Mouse (Mus musculus) MEL-GATA-1-ER (cell line): ENCODE results near the gene AU021092.
"Not testable (repeated sequence)": the region's sequence is repeated elsewhere in the genome, so short reads cannot be mapped to it uniquely, and the experiment has no call there.

ENCODE experiments used
- DNase-seq: peaks from one replicate; pipeline ENCODE4 v3.0.0-alpha.2; 2012; ENCODE audit warnings: low read depth; ENCODE audit errors: extremely low read depth

Gene AU021092

DNA sequence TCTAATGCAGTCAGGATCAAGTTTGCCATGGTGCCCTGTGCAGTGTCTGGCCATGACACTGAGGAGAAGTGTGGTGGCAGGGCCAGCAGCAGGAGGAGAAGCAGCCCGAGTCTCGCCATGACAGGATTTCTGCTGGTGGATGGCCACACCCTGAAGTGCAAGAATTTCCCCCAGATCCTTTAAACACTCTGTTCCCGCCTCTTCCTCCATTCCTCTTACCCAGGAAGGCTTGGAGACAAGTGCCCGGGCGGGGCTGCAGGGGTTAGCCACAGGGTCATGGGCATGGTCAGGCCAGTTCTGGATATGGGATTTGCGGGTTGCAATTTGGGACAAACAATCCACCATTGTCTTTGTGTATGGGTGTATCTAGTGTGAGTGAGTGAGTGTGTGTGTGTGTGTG, at the start of gene AU021092:
Gene AU021092, minus strand, starts transcription at position 160 of the 400 bp plus-strand sequence.
- DNase-seq, result no peak

DNA sequence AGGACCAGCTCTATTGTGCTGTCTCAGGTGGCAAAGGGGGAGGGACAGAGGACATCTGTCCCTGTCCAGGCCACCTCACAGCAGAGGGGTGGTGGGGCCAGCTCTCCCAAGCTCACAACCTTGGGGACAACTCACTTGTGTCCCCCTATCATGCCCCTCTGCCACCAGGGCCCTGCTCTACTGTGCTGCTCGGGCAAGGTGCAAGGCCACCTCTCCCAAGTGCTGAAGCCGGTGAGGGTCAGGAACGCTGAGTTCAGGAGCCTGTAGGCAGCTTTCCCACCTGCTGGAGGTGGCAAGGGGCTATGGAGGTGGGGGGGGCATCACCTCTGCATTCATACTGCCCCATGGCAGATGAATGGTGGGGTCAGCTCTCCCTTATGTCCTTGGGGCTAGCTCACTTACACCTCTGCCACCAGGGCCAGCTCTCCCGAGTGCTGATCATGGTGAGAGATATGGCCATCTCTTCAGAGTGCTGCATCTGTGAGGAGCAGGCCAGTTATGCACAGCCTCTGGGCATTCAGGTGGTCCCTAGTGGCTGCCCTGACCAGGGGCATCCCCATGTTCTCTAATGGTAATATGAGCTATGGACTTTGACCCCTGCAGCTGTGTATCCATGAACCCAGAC, 49.4 kb upstream of the AU021092 start:
- no peak for DNase-seq

DNA sequence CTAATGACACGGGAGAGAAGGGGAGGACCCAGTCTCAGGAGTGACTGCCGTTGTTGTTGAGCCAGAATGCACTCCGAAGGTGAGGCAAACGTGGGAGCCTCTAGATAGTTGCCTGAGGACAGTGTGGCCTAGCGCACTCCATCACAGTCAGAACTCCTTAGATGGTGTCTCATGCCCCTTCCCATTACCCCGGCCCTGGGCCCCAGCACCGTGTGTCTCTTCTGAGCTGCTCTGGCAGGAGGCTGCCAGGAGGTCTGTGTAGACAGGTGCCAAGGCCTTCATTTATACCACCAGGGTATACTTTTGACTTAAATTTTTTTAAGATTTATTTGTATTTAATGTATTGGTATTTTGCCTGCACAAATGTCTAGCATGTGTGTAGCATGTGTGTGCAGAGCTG, 41.8 kb upstream of the AU021092 start:
- DNase-seq, result no peak

DNA sequence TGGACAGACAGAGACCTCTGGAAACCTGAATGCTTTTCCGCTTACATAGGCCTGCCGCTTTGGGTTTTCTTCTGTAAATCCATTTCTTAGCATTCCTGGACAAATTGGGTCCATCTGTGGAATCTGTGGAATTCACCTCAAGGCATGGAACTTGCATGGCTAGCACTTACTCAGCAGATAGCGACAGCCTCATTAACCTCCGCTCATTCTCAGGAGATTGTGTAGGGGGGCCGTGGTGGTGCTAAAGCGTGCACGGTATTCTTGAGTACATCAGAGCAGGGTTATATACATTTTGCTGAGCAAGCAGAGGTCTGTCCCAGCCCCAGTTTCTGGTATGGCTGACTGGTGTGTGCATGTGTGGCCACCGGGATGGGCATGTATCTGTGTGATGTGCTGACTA, 41.1 kb upstream of the AU021092 start:
- DNase-seq, result no peak

DNA sequence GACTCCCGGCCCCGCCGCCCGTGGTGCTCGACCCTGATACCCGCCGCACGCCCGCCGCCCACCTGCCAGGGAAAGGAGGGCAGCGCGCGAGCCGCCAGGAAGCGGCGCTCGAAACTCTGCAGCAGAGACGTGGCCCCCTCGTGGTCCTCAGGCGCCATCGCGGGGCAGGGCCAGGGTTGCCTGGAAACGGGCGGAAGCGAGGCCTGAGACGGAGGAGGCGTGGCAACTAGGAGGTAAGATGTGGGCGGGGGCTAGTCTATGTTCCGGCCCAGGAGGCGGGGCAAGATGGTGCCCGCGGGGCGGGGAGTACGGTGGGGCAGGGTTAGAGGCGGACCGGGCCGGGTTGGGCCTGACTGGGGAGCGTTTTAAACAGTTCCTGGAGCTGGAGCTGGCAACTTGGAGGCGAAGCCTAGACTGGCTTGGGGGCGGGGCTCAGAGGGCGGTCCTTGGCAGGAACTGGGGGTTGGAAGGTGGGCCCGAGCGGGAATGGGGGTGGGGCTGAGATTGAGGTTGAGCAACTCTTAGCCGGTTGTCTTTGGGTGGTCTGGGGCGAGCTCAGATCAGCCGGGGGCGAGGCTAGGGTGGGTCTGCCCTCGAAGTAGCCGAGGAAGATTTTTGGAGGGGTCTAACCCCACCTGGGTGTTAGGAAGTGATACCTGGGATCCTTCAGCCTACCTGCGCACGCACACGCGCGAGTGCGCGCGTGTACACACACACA, 33.8 kb upstream of the AU021092 start, which contains the start of gene Eef2kmt:
Gene Eef2kmt, minus strand, starts transcription at position 205 of the 718 bp plus-strand sequence.
- DNase-seq, result peak; percentile 84

DNA sequence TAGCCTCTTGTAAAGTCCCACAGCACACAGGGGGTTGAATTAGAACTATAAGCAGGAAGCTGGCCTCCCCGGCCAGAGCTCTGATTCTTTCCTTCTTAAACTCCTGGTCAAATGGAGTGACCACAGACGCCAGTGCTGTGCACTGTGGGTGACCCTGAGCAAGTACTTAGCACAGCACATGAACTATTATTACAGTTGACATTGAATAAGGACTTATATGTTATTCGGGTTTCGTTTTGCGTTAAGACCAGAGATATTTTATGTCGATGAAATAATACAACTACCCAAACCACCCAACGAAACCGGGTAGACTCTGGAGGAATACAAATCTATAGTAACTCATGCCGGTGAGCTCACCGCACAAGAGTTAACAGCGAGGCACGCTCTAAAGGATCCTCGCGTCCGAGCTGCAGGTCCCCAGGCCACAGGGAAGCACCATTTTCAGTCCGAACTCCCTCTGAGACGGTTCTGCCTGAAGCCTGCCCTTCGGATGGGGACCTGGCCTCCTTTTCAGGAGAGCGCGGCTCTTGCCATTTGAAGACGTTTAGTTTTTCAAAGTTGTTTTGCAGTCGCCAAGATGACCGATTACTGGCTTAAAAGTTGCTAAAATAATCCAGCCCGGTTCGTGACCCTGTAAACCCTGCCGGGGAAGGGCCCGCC, 33.1 kb upstream of the AU021092 start:
- DNase-seq, result peak; percentile 35

DNA sequence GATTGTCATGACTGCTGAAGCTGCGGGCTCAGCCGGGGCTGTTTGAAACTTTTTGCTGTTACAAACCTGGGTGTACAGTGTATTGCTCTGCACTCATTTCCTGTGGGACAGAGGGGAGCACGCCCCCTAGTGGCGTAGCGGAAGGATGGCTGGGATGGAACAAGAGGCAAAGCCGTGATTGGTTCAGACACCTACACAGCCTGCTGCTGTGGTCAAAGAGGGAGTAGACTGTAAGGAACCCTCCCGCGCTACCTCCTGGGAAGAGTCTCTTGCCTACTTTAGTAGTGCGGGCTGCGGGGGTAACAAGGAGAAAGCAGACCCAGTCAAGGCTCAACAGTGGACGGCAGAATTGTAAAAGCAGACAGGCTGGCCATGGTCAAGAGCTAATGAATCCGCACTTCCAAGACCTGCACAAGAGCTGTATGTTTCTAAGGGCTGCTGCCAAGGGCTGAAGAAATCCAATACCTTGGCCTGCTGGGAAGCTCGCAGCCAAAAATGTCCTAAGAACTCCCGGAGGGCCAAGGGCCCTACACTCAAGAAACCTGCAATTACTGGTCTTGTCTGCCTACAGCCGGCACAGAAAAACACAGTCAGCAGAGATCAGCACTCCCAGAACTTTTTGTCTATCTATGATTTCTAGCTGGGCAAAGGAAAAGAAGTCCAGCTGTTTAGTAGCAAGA, 32.4 kb upstream of the AU021092 start:
- DNase-seq, result peak; percentile 90

DNA sequence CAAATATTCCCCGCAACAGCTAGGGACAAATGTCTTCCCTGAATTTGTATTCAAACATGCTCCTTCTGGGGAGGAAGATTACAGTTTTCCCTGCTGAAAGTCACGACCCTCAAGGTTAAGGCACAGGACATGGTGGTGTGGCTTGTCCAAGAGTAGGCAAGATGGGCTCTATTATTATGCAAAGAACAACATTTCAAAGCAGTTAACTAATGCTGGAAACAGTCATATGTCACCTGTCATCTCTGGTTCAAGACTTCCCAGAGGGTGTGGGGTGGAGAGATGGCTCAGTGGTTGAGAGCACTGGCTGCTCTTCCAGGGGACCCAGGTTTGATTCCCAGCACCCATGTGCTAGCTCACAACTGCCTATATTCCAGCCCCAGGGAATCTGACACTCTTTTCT, 30.2 kb upstream of the AU021092 start:
- no peak for DNase-seq

DNA sequence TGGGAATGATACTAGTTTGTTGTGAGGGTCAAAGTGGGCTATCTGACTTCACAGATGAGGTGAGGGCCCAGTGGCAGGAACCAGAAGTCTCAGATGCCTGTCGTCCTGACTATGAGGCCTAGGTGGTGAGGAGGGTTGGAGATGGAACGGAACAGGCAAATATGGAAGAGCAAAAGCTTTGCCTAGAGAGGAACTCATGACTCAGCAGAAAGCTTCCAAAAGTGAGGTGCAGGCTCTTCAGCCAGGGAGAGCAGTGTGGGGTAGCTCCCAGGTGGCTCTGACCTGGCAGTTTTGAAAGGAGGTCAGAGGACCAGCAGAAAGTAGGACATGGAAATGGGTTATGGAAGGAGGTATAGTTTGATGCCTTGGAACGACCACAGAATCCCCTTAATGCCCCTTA, 28.8 kb upstream of the AU021092 start:
- no peak for DNase-seq

DNA sequence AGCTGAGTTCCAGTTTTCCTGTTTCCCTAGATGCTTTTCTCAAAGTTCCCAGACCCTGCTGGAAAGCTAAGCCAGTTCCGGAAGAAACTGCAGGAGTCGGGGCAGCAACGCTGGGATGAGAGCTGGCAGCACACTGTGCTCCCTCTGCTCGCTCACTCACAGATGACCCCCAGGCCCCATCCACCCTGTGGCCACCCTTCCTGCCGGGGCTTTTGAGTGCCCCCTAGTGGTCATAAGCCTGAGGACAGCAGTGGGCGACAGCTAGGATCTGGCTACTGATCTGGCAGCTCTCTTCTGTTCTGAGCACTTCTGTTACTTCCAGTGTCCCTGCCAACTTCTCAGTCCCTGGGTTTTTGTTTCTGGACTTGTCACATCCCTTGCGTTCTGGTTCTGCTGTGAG, 22.3 kb upstream of the AU021092 start:
- DNase-seq, result no peak

DNA sequence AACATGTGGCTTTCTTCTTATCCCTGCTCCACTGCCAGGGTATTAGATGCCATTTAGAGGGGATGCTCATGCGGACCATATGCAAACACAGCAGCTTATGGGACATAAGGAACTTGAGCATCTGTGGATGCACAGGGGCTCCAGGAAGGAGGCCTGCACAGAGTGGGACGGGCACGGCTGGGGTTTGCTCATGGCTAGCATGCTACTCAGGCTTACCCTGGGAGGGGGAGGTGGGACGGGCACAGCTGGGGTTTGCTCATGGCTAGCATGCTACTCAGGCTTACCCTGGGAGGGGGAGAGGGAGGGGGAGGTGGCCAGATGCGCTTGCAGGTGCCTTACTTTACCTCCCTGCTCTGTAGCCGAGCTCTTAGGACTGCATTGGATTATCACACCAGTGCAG, 20.8 kb upstream of the AU021092 start:
- no peak for DNase-seq

DNA sequence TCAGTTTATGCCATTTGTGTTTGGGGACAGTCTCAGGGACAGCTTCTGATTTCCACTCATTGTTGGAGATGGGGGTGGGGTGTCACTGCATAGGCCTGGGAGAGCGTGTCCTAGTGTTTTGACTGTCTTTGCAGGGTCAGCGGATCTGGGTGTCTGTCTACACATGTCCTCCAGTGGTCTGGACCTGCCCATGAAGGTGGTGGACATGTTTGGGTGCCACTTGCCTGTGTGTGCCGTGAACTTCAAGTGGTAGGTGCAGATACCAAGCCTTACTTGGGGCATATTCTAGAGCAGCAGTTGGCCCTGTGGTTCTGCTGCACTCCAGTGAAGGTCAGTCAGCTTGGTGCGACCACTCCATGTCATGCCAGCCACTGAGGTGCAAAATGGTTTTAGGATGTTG, 20.3 kb upstream of the AU021092 start:
- DNase-seq, result no peak

DNA sequence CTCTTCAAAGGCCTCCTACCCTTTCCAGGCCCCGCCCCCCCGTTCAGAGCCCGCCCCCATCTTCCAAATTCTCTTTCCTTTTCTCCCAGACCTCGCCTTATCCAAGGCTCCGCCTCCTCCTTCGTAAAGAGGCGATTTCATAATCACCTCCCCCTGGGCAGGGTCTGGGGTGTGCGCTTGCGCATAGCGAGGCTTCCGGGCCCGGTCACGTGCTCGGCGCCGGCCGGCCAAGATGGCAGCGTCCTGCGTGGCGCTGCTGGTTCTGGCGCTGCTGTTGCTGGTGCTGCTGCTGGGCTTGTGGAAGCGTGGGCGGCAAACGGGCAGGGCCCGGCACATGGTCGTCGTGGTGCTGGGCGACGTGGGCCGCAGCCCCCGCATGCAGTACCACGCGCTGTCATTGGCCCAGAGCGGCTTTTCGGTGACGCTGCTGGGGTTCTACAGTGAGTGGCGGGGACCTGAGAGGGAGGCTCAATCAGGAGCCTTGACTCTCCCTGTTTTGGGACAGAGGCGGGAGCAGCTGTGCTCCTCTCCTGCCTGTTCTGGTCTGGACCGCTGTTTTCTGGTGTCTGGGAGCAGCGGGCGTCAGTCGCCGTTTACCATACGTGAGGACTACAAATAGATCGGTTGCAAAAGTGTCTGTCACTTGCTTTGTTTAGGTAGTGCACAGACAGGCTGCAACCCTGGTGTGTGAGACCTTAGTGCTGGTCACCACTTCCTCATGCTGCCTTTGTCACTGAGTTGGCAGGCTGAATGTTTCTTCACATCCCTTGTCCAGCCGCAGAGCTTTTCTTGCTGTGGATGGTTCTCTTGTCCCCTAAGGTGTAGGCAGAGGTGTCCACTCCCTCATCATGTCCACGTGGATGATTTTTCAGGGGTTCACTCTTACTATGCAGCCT, 11.6 kb upstream of the AU021092 start, which contains the start of gene Alg1:
Gene Alg1, plus strand, starts transcription at position 204 of the 896 bp plus-strand sequence.
- DNase-seq, result peak; percentile 89

DNA sequence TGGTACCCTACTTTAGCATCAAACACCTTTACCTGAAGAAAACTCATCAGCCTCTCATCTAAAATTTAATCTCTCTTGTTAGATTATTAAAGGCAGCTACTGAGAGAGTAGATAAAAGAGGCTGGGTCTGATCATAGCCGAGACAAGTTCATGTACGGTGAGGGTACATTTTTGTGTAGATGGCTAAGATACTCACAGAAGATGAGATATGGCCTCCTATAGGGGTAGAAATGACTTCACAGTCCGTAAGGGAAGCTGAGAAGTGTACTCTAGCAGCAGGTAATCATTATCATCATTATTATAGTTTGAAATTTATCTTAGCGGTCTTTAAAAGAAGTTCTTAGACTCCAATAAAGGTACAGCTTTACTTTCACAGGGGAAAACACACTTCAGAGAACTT, 10.9 kb upstream of the AU021092 start:
- DNase-seq, result no peak

DNA sequence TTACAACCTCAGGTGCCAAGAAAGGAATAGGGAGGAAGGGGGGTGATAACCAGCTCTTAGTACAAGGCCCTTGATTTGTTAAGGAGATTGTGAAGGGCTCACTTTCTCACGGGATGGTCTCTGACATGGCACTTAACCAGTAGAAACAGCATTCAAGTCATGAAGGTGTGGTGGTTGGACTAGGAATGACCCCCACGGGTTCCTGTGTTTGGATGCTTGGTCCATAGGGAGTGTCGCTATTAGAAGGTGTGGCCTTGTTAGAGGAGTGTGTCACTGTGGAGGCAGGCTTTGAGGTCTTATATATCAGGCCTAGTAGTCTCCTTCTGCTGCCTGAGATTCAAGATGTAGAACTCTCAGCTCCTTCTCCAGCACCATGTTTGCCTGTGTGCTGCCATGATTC, 6.0 kb upstream of the AU021092 start:
- DNase-seq, result not testable (repeated sequence)

DNA sequence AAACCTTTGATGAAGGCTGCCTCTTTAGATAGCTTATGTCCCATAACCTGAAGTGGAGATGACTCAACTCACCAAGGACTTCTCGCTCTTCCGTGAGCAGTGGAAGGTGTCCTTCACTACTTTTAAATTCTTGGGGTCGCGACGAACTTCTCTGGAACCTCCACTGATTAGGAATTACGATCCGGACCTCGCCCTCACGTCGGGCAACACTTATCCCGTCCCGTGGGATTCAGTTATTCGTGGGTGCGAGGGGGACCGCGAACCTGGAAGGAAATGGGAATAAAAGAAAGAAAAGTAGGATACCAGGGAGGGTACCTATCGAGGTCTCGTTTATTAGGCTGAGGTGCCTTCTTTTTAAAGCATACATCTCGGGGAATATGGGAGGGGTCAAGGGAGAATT, 5.4 kb upstream of the AU021092 start:
- DNase-seq, result not testable (repeated sequence)

DNA sequence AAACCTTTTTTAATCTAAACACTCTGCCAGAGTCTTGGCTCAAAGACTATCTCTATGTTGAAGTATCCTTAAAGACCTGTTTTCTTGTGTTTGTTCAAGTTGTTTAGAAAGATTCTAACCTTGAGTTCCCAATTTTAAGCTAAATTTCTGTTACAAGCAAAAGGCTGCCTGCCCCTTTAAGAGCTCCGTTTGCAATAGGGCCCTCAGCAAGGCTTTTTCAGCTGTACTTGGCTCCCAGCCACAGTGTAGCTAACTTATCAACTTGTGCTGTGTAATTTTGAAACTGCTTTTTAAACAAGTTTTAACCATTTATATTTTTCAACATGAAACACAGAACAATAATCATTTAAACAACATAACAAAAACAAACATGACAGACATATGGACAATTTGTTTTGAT, 4.4 kb upstream of the AU021092 start:
- not testable (repeated sequence) for DNase-seq

DNA sequence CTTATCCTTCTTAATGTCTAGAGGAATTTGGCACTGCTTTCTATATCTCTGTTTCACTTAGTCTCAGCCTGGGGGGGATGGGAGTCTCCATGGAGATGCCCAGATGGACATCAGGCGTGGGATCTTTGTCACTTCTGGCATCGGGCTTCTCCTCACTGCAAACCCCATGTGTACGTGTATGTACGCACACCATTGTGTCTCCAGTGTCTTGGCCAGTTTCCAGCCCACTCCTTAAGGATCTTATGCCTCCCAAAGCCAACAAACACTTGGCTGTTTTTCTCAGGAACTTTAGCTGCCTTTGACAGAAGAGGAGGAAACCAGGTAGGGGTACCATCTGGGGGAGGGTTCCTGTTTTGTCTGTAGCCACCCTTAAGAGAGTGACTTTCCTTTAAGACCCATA, 696 bp downstream of the AU021092 start:
- no peak for DNase-seq

DNA sequence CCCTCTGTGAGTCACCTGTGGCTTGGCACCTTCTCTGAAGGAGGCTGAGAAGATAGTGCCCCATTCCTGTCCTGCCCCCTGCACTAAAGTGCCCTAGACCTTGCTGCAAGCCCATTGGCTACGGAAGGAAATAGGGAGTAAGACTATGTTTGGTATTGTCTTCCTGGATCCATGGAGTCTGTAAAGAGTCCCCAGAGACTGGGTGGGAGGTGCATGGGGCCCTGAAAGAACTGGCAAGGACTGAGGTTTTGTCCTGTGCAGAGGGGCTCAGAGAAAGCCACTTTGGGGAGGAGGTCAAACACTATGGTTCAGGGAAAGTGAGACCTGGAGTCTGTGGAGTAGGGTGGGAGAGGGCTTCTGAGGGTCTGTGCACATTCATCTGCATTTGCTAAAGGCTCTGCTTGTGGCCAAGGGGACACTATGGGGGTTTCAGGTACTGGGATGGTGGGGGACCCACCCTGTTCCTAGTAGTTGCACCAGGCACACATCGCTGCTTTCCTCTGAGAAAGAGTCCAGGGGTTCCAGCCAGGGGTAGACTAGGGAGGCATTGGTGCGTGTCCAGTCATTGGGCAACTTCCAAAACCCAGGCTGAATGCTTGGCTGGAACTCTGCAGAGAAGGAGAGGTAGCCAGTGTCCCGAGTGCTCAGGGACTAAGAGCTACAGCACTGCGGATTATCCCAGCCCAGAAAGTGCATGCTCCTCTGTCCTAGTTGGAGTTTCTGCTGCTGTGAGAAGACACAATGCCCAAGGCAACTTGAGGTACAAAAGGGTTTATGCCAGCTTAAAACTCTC, 4.6 kb downstream of the AU021092 start:
- no peak for DNase-seq

DNA sequence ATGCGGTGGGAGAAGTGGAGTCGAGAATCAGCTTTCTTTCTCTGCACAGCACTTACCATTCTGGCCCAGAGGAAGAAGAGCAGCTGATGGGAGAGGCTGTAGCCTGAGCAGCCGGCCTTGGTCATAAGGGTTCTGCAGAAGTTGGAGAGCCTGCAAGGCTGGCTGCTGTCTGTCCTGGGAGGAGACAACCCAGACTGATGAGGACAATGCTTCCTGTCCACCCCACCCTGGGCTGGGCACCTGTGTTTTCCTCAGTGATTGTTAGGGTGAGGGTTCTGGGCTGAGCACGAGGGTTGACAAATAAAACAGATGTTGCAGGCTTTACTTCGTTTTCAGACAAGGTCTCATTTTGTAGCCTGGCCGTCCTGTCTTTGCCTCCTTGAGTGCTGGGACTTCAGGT, 5.4 kb downstream of the AU021092 start:
- DNase-seq, result no peak
